Mouse (Mus musculus): ENCODE results near the gene Cblc. TPM values are rescaled to one million over a fixed set of nuclear protein-coding genes. Genes with fewer than 3 reads are reported as not detected.

The Cblc gene
- polyA plus RNA-seq (2015; fragmentation: Nextera tagmentation; extraction: Ambion mirVana): 1.1 and 1.2 TPM in 2 replicates

DNA sequence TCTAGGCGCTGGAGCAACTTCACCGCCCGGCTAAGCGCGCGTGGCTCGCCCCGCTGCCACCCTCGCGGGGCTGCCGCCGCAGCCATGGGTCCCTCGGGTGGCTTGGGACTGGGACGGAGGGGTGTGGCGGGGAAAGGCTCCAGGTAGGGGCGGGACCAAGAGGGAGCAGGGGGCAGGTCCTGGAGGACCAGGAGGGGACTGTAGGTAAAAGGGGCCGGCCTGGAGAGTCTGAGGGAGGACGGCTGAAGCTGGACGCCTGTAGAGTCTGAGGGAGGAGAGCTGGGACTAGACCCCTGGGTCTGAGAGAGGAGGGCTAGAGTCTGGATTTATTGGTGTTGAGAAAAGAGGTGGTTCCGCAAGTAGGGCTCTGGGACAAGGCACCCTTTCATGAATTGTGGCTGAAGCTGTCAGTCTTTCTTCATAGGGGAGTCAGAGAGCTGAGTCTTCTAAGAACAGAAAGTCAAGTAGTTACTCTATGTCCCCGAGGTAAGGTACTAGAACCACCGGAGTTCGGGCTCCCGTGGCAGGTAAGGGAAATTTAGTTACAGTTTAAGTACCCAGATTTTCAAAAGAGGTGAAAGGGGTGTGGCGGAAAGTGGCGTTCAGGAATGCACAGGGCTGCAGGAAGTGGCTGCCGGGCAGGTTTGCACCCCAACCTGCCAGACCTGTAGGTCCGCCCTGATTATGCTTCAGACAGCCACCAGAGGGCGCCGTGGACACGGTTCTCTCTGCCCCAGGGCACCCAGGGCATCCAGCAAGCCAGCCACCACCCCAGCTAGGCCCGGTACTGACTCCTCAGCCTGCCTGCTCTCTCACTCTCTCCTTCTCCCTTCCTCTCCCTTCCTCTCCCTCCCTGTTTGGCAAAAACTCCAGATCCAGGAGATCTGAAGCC lies at the start of gene Cblc:
Gene Cblc, minus strand, starts transcription at position 113 of the 892 bp plus-strand sequence.

DNA sequence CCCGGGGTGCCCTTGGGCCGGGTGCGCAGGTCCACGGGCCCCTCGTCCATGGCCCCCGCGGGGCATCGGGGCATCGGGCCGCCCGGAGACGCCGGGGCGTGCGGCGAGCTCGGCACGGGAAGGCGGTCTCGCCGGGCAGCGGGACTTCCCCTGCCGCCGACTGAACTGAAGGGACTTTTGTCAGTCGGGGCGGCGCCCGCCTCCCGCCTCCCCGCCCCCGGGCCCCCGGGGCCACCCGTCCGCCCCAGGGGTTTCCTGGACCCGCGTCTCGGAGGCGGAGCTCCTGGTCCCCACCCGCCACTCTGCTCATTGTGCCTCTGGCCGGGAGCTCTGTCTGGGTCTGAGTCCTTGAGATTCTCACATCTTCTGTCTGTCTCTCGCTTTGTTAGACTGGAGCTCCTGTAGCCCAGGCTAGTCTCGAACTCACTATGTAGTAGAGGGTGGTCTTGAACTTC lies 26.0 kb upstream of the Cblc start, which contains the start of gene Bcl3:
Gene Bcl3, minus strand, starts transcription at position 167 of the 455 bp plus-strand sequence.

DNA sequence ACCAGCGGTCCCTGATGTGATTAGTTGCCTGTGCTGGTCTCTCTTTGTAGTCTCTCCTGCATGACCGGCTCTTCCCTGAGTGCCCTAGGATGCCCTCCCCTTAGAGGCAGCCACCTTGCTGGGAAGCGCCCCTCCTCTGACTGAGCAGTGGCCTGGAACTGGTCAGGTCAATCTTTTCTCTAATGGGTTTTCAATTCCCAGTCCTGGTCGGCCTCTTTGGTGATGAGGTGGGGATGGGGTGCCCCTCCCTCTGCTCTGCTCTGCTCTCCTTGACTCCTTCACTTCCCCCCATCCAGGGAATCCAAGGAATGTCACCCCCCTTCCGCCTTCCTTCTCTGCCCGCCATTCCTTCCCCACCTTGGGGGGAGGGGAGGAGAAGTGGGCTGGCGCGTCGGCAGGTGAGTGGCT lies 25.6 kb downstream of the Cblc start, which contains the start of gene Bcam:
Gene Bcam, minus strand, starts transcription at position 33 of the 408 bp plus-strand sequence.

DNA sequence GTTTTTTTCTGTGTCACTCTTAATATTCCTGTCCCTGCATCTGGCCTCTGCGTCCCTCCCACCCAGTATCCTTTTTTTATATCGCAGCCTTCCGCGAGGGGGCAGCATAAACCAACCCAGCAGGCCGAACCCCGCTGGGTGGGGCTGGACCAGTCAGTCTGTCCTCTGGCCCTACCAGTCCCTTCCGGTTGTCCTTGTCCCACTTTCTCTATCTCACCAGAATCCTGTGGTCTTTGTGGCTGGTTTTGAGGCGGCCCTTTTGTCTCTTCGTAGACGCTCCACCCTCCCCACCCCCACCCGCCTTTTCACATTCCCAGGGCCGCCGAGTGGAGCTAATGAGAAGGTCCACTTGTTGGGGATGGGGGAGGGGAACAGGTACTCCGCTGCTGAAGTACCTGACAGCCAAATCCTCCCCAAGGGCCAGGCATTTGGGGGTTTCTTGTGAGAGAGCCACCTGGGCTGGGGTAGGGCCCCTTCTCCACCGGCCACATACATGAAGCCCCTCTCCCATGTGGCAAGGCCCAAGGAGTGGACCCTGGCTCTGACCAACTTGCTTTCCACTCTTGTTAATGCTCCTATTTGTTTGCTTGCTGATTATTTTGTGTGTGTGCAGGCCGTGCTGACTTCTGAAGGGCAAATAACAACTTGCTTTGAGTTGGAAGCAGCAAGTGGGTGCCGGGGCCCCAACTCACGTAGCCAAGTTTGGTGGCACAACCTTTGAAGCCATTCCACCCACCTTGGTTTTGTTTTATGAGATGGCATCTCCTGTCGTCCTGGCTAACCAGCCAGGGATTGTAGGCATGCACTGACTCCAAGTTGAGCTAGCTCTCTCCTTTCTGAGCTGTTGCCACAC lies 46.2 kb downstream of the Cblc start, which contains the start of gene Nectin2:
Gene Nectin2, minus strand, starts transcription at position 267 of the 853 bp plus-strand sequence.

Other genes with a start within 250 kb of the Cblc start
- 15.1 and 17.8 TPM in 2 replicates for gene Ppp1r37, start 233.7 kb downstream of the Cblc start, polyA plus RNA-seq (2015; fragmentation: Nextera tagmentation; extraction: Ambion mirVana)
- 0.13 and 0.15 TPM in 2 replicates for gene Zfp296, start 219.5 kb downstream of the Cblc start, polyA plus RNA-seq (2015; fragmentation: Nextera tagmentation; extraction: Ambion mirVana)
- 95.5 and 105 TPM in 2 replicates for gene Gemin7, start 219.2 kb downstream of the Cblc start, polyA plus RNA-seq (2015; fragmentation: Nextera tagmentation; extraction: Ambion mirVana)
- gene Clasrp, start 192.3 kb downstream of the Cblc start, polyA plus RNA-seq (2015; fragmentation: Nextera tagmentation; extraction: Ambion mirVana): 18.3 and 20.7 TPM in 2 replicates
- 8.1 and 9.4 TPM in 2 replicates for gene Relb, start 167.4 kb downstream of the Cblc start, polyA plus RNA-seq (2015; fragmentation: Nextera tagmentation; extraction: Ambion mirVana)
- gene Clptm1, start 131.8 kb downstream of the Cblc start, polyA plus RNA-seq (2015; fragmentation: Nextera tagmentation; extraction: Ambion mirVana): 46.1 and 53.3 TPM in 2 replicates
- 2.7 and 2.9 TPM in 2 replicates for gene Apoc2, start 118.9 kb downstream of the Cblc start, polyA plus RNA-seq (2015; fragmentation: Nextera tagmentation; extraction: Ambion mirVana)
- 2.2 TPM in 1 of 2 replicates, not detected in the other for gene Gm44805, start 115.4 kb downstream of the Cblc start, polyA plus RNA-seq (2015; fragmentation: Nextera tagmentation; extraction: Ambion mirVana)
- 3.4 and 21.2 TPM in 2 replicates for gene Apoc4, start 115.3 kb downstream of the Cblc start, polyA plus RNA-seq (2015; fragmentation: Nextera tagmentation; extraction: Ambion mirVana)
- 12.4 and 217 TPM in 2 replicates for gene Apoc1, start 104.1 kb downstream of the Cblc start, polyA plus RNA-seq (2015; fragmentation: Nextera tagmentation; extraction: Ambion mirVana)
- gene Apoe, start 97.6 kb downstream of the Cblc start, polyA plus RNA-seq (2015; fragmentation: Nextera tagmentation; extraction: Ambion mirVana): 342 and 1,192 TPM in 2 replicates
- 72.8 and 86.6 TPM in 2 replicates for gene Tomm40, start 81.4 kb downstream of the Cblc start, polyA plus RNA-seq (2015; fragmentation: Nextera tagmentation; extraction: Ambion mirVana)
- 21.2 and 24.3 TPM in 2 replicates for gene Nectin2, start 46.3 kb downstream of the Cblc start, polyA plus RNA-seq (2015; fragmentation: Nextera tagmentation; extraction: Ambion mirVana)
- 117 and 123 TPM in 2 replicates for gene Bcam, start 25.8 kb downstream of the Cblc start, polyA plus RNA-seq (2015; fragmentation: Nextera tagmentation; extraction: Ambion mirVana)
- gene Bcl3, start 26.0 kb upstream of the Cblc start, polyA plus RNA-seq (2015; fragmentation: Nextera tagmentation; extraction: Ambion mirVana): 2.5 and 2.8 TPM in 2 replicates
- not detected in 2 replicates for gene Gm19345, start 55.2 kb upstream of the Cblc start, polyA plus RNA-seq (2015; fragmentation: Nextera tagmentation; extraction: Ambion mirVana)
- 0.07 TPM in 1 of 2 replicates, not detected in the other for gene Ceacam16, start 64.5 kb upstream of the Cblc start, polyA plus RNA-seq (2015; fragmentation: Nextera tagmentation; extraction: Ambion mirVana)
- gene Ceacam19, start 91.2 kb upstream of the Cblc start, polyA plus RNA-seq (2015; fragmentation: Nextera tagmentation; extraction: Ambion mirVana): 0.54 TPM in 1 of 2 replicates, not detected in the other
- gene Pvr, start 124.4 kb upstream of the Cblc start, polyA plus RNA-seq (2015; fragmentation: Nextera tagmentation; extraction: Ambion mirVana): 15.0 and 18.2 TPM in 2 replicates
- gene Igsf23, start 153.9 kb upstream of the Cblc start, polyA plus RNA-seq (2015; fragmentation: Nextera tagmentation; extraction: Ambion mirVana): 0.07 and 0.13 TPM in 2 replicates
- gene Ceacam20, start 168.6 kb upstream of the Cblc start, polyA plus RNA-seq (2015; fragmentation: Nextera tagmentation; extraction: Ambion mirVana): not detected in 2 replicates
- not detected in 2 replicates for gene Nlrp9b, start 194.7 kb upstream of the Cblc start, polyA plus RNA-seq (2015; fragmentation: Nextera tagmentation; extraction: Ambion mirVana)

All from skeletal muscle tissue, postnatal 0 days (tissue).